Mouse (Mus musculus) thymus, adult 2 months (tissue): ENCODE measurements around the gene Ankrd60. TPM values are rescaled to one million over a fixed set of nuclear protein-coding genes. Genes with fewer than 3 reads are reported as not detected.

Experiments used
- DNase-seq: peaks from one replicate; pipeline ENCODE4 v3.0.0; 2021
- H3K27ac ChIP-seq: fragments of 200-500 bp; 2 replicates; pipeline ENCODE4 v1.5.1; 2012; ENCODE audit warnings: low read length, control low read depth; ENCODE audit not compliant: control insufficient read depth, insufficient read depth
- H3K27me3 ChIP-seq: fragments of 200-500 bp; 2 replicates; pipeline ENCODE4 v1.6.1; 2012; ENCODE audit warnings: mild to moderate bottlenecking, low read length, moderate library complexity, mixed read lengths; ENCODE audit not compliant: control insufficient read depth, insufficient read depth
- H3K36me3 ChIP-seq: fragments of 200-500 bp; 2 replicates; pipeline ENCODE4 v1.6.1; 2012; ENCODE audit warnings: mild to moderate bottlenecking, low read length, moderate library complexity; ENCODE audit not compliant: control insufficient read depth, insufficient read depth
- H3K4me1 ChIP-seq: fragments of 200-500 bp; replicated peaks from 2 replicates; pipeline ENCODE4 v1.6.1; 2012; ENCODE audit warnings: low read length; ENCODE audit not compliant: control insufficient read depth, insufficient read depth
- H3K4me3 ChIP-seq: fragments of 200-500 bp; 2 replicates; pipeline ENCODE4 v1.5.1; 2012; ENCODE audit warnings: mild to moderate bottlenecking, low read length, control low read depth, moderate library complexity; ENCODE audit not compliant: control insufficient read depth, insufficient read depth
- CTCF ChIP-seq: fragments of 200-500 bp; IDR thresholded peaks from 2 replicates; pipeline ENCODE4 v1.5.1; 2012; ENCODE audit warnings: mild to moderate bottlenecking, control low read depth, low read length, moderate library complexity, borderline replicate concordance; ENCODE audit not compliant: control insufficient read depth, poor library complexity, insufficient read depth; ENCODE audit errors: extremely low read depth
- POLR2A ChIP-seq: fragments of 200-500 bp; IDR thresholded peaks from 2 replicates; pipeline ENCODE4 v1.6.1; 2012; ENCODE audit warnings: mild to moderate bottlenecking, low read length, control low read depth, moderate library complexity; ENCODE audit not compliant: control insufficient read depth, poor library complexity, insufficient read depth; ENCODE audit errors: extremely low read depth
- WGBS: fragments of 180-500 bp; shearing (Covaris S2); methylation state at CpG from one replicate; pipeline ENCODE4 v1.1.7; 2018; 5-methylcytosine and 5-hydroxymethylcytosine counted together
- polyA plus RNA-seq: library from polyadenylated mRNA; depleted of rRNA; stranded (reverse); fragments of >200 nt; gene quantifications from 2 replicates; pipeline ENCODE4 v1.2.3, GENCODE M21; 2012; rRNA removed

The Ankrd60 gene
- polyA plus RNA-seq, 1 experiment, result 0.31 TPM

DNA sequence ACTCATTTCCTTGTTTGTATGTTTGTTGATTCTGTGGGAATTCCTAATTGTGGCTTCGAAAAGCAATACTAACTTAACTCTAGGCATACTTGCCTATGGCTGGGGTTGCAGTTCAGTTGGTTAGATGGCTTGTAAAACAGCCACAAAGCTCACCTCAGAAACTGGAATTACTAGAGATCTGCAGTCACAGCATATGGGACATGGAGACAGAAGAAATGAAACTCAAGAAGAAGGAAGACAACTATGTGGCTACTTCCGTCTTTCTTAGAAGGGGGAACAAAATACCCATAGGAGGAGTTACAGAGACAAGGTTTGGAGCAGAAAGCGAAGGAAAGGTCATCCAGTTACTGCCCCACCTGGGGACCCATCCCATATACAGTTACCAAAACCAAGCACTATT lies 49.7 kb downstream of the Ankrd60 start:
- H3K27me3 ChIP-seq, result no peaks in the 10 kb centered on the region
- DNase-seq, result no peak
- H3K4me3 ChIP-seq, result no peak overlapping the region
- no peak overlapping the region for H3K27ac ChIP-seq
- TF ChIP-seq POLR2A (no peak), CTCF (no peak)
- H3K4me1 ChIP-seq, result no peaks in the 10 kb centered on the region
- H3K36me3 ChIP-seq, result no peaks in the 10 kb centered on the region
- 76% methylated on average over 3 of the region's 3 CpGs for WGBS

DNA sequence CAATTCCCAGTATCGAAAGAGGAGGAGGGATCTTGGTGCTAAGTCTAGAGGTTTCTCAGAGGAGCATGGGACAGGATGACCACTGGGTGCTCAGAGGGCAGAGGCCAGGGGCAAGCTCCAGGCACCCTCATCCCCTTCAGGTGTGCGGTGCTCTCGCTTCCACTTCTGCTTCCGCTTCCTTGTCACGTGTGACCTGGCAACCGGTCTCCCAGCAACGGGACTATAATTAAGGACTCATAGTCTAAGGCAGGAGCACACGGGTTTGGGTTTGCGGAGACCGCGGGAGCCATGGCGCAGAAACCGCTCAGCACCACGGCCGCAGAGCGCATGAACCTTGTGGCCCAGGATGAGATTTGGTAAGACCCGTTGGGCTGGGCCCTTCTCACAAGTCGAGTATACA lies 55.8 kb downstream of the Ankrd60 start, which contains the start of gene 1700021F07Rik:
Gene 1700021F07Rik (plus strand): TSS at position 211 of the 400 bp plus-strand sequence.
- H3K27ac ChIP-seq, result no peak within 1 kb of the TSS
- H3K36me3 ChIP-seq, result no peaks in the 10 kb centered on the region
- no peaks in the 10 kb centered on the region for H3K27me3 ChIP-seq
- no peaks in the 10 kb centered on the region for H3K4me1 ChIP-seq
- DNase-seq, result no peak
- 94% methylated on average over 18 of the region's 18 CpGs for WGBS
- H3K4me3 ChIP-seq, result no peak within 1 kb of the TSS
- TF ChIP-seq POLR2A, result no peak
- TF ChIP-seq CTCF, result no peak

Other genes with a start within 250 kb of the Ankrd60 start
- gene 1700021F07Rik, start 55.8 kb downstream of the Ankrd60 start, polyA plus RNA-seq, result not detected in 2 replicates
- 33.8 and 69.1 TPM in 2 replicates for gene Rab22a, start 81.4 kb upstream of the Ankrd60 start, polyA plus RNA-seq
- not detected in 2 replicates for gene 1700010B08Rik, start 141.1 kb upstream of the Ankrd60 start, polyA plus RNA-seq
- gene Vapb, start 159.1 kb upstream of the Ankrd60 start, polyA plus RNA-seq, result 11.9 and 12.1 TPM in 2 replicates